Mouse (Mus musculus) thymus, adult 2 months (tissue): Measurements from ENCODE around the gene Myh9. TPM values are rescaled to one million over a fixed set of nuclear protein-coding genes. Genes with fewer than 3 reads are reported as not detected.

ENCODE experiments used
- DNase-seq: peaks from one replicate; pipeline ENCODE4 v3.0.0; 2021
- H3K27ac ChIP-seq: fragments of 200-500 bp; 2 replicates; pipeline ENCODE4 v1.5.1; 2012; ENCODE audit warnings: low read length, control low read depth; ENCODE audit not compliant: control insufficient read depth, insufficient read depth
- H3K27me3 ChIP-seq: fragments of 200-500 bp; 2 replicates; pipeline ENCODE4 v1.6.1; 2012; ENCODE audit warnings: mild to moderate bottlenecking, low read length, moderate library complexity, mixed read lengths; ENCODE audit not compliant: control insufficient read depth, insufficient read depth
- H3K36me3 ChIP-seq: fragments of 200-500 bp; 2 replicates; pipeline ENCODE4 v1.6.1; 2012; ENCODE audit warnings: mild to moderate bottlenecking, low read length, moderate library complexity; ENCODE audit not compliant: control insufficient read depth, insufficient read depth
- H3K4me1 ChIP-seq: fragments of 200-500 bp; replicated peaks from 2 replicates; pipeline ENCODE4 v1.6.1; 2012; ENCODE audit warnings: low read length; ENCODE audit not compliant: control insufficient read depth, insufficient read depth
- H3K4me3 ChIP-seq: fragments of 200-500 bp; 2 replicates; pipeline ENCODE4 v1.5.1; 2012; ENCODE audit warnings: mild to moderate bottlenecking, low read length, control low read depth, moderate library complexity; ENCODE audit not compliant: control insufficient read depth, insufficient read depth
- CTCF ChIP-seq: fragments of 200-500 bp; IDR thresholded peaks from 2 replicates; pipeline ENCODE4 v1.5.1; 2012; ENCODE audit warnings: mild to moderate bottlenecking, control low read depth, low read length, moderate library complexity, borderline replicate concordance; ENCODE audit not compliant: control insufficient read depth, poor library complexity, insufficient read depth; ENCODE audit errors: extremely low read depth
- POLR2A ChIP-seq: fragments of 200-500 bp; IDR thresholded peaks from 2 replicates; pipeline ENCODE4 v1.6.1; 2012; ENCODE audit warnings: mild to moderate bottlenecking, low read length, control low read depth, moderate library complexity; ENCODE audit not compliant: control insufficient read depth, poor library complexity, insufficient read depth; ENCODE audit errors: extremely low read depth
- WGBS: fragments of 180-500 bp; shearing (Covaris S2); methylation state at CpG from one replicate; pipeline ENCODE4 v1.1.7; 2018; 5-methylcytosine and 5-hydroxymethylcytosine counted together
- polyA plus RNA-seq: library from polyadenylated mRNA; depleted of rRNA; stranded (reverse); fragments of >200 nt; gene quantifications from 2 replicates; pipeline ENCODE4 v1.2.3, GENCODE M21; 2012

Gene Myh9
- polyA plus RNA-seq, 1 experiment, result 167 TPM

GRCm38 (mm10) chr15:77782449-77783014, 59.4 kb downstream of the Myh9 start:
- TF ChIP-seq POLR2A (no peak), CTCF (0 out of 2 replicates have a peak, but pooled peaks have one; percentile 29)
- Histone ChIP-seq H3K27ac (no peak overlapping the region), H3K4me3 (no peak overlapping the region), H3K27me3 (no peaks in the 10 kb centered on the region), H3K4me1 (no peaks in the 10 kb centered on the region), H3K36me3 (peaks cover 99% of the 10 kb centered on the region)
- 84% methylated on average over 11 of the region's 11 CpGs for WGBS
- peak; percentile 56 for DNase-seq

GRCm38 (mm10) chr15:77775186-77775963, 66.6 kb downstream of the Myh9 start:
- DNase-seq, result peak; percentile 82
- TF ChIP-seq POLR2A (no peak), CTCF (peak; percentile 99)
- H3K4me1 ChIP-seq, result no peaks in the 10 kb centered on the region
- peaks cover 96% of the 10 kb centered on the region for H3K36me3 ChIP-seq
- no peaks in the 10 kb centered on the region for H3K27me3 ChIP-seq
- H3K4me3 ChIP-seq, result no peak overlapping the region
- H3K27ac ChIP-seq, result no peak overlapping the region
- 76% methylated on average over 20 of the region's 20 CpGs for WGBS

- 98% methylated on average over 10 of the region's 10 CpGs for WGBS
Measured at GRCm38 (mm10) chr15:77774303-77774702, 67.7 kb downstream of the Myh9 start.

GRCm38 (mm10) chr15:77773099-77773915, 68.7 kb downstream of the Myh9 start:
- WGBS, result 89% methylated on average over 19 of the region's 19 CpGs
- no peak overlapping the region for H3K4me3 ChIP-seq
- TF ChIP-seq POLR2A (no peak), CTCF (no peak)
- H3K4me1 ChIP-seq, result no peaks in the 10 kb centered on the region
- peaks cover 96% of the 10 kb centered on the region for H3K36me3 ChIP-seq
- DNase-seq, result no peak
- no peaks in the 10 kb centered on the region for H3K27me3 ChIP-seq
- no peak overlapping the region for H3K27ac ChIP-seq

More at GRCm38 (mm10) chr15:77774303-77774702, 67.7 kb downstream of the Myh9 start:
- Histone ChIP-seq H3K36me3 (peaks cover 96% of the 10 kb centered on the region), H3K27ac (no peak overlapping the region), H3K4me1 (no peaks in the 10 kb centered on the region), H3K27me3 (no peaks in the 10 kb centered on the region), H3K4me3 (no peak overlapping the region)
- TF ChIP-seq CTCF (no peak), POLR2A (no peak)
- no peak for DNase-seq

- H3K27me3 ChIP-seq, result no peaks in the 10 kb centered on the region
- no peaks in the 10 kb centered on the region for H3K4me1 ChIP-seq
- no peak overlapping the region for H3K27ac ChIP-seq
- peaks cover 96% of the 10 kb centered on the region for H3K36me3 ChIP-seq
- no peak overlapping the region for H3K4me3 ChIP-seq
- WGBS, result 97% methylated on average over 9 of the region's 9 CpGs
- no peak for DNase-seq
- TF ChIP-seq CTCF (no peak), POLR2A (no peak)
Measured at GRCm38 (mm10) chr15:77770942-77771341, 71.0 kb downstream of the Myh9 start.

GRCm38 (mm10) chr15:77770341-77770740, 71.6 kb downstream of the Myh9 start:
- peaks cover 97% of the 10 kb centered on the region for H3K36me3 ChIP-seq
- H3K4me3 ChIP-seq, result no peak overlapping the region
- 94% methylated on average over 5 of the region's 5 CpGs for WGBS
- DNase-seq, result no peak
- no peak overlapping the region for H3K27ac ChIP-seq
- TF ChIP-seq POLR2A (no peak), CTCF (no peak)
- no peaks in the 10 kb centered on the region for H3K27me3 ChIP-seq
- no peaks in the 10 kb centered on the region for H3K4me1 ChIP-seq
